In the genomic region with DNA sequence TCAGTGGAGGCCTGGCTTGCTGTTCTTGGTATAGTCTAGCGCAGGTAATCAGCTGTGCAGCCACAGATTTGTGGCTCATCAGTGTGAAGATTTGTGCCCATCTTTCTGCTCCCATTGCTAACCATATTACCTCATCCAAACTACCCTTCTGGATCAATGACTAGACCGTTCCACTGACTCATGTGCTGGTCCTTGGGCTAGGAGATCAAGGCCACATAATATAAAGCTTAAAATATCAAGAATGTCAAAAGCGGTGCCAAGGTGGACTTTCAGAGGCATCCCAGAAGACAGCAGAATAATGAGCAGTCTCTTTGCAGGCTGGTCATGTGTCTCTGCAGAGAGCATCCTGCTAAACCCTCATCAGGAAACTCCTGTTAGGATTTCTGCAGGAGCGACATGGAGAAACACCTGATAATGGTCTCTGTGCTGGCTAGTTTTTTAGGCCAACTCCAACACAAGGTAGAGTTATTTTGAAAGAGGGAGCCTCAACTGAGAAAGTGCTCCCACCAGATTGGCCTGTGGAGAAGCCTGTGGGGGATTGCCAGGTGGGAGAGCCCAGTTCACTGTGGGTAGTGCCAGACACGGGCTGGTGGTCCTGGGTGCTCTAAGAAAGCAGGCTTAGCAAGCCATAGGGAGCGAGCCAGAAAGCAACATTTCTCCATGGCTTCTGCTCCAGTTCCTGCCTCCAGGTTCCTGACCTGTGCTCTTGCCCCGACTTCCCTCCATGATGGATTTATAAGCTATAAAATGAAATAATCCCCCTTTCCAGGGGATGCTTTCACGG, we compare ENCODE assay signal across 21 mouse cellular contexts.
A peak's percentile ranks its signal among the peaks of the same experiment; 100 is the strongest.
DNase-seq lines count a peak whose midpoint lies in the region; ATAC-seq lines count a peak whose summit lies in the region.
"Had no signal": no experiment of that assay in that cellular context is flagged by ENCODE, and none has a peak within 500 bp of the region (broad histone marks: within the 10 kb centered on the region; RNA-seq: fewer than 3 reads in every experiment).

No protein-coding gene starts in this region.

- 0 out of 2 replicates have a peak, but pooled peaks have one; percentile 43 for ATAC-seq in hindbrain, embryonic 11.5 days (ENCODE audit: low FRiP score)
- no peak for ATAC-seq in hindbrain, embryonic 16.5 days
- ATAC-seq in midbrain, embryonic 12.5 days (ENCODE audit: low FRiP score, low read depth), result no peak
- ATAC-seq in midbrain, embryonic 15.5 days (replicated peaks), result no peak
- ATAC-seq in forebrain, embryonic 16.5 days, result peak; percentile 64

- H3K4me2 ChIP-seq in hindbrain, embryonic 11.5 days (replicated peaks; ENCODE audit: low read depth, low read length), result no peak overlapping the region
- no peak overlapping the region for H3K4me2 ChIP-seq in hindbrain, embryonic 16.5 days (ENCODE audit: low read length)
- no peak overlapping the region for H3K4me2 ChIP-seq in midbrain, embryonic 12.5 days (replicated peaks)
- no peak overlapping the region for H3K4me2 ChIP-seq in midbrain, embryonic 15.5 days
- H3K4me2 ChIP-seq in forebrain, embryonic 16.5 days (ENCODE audit: low read length), result no peak overlapping the region
- H3K4me2 ChIP-seq: embryonic facial prominence, embryonic 12.5 days; heart, embryonic 15.5 days; neural tube, embryonic 13.5 days had no signal

- no peaks in the 10 kb centered on the region for H3K9me3 ChIP-seq in hindbrain, embryonic 11.5 days (ENCODE audit: control insufficient read depth, low read length)
- H3K9me3 ChIP-seq in hindbrain, embryonic 16.5 days (ENCODE audit: control insufficient read depth, low read length), result no peaks in the 10 kb centered on the region
- H3K9me3 ChIP-seq in midbrain, embryonic 12.5 days, result no peaks in the 10 kb centered on the region
- no peaks in the 10 kb centered on the region for H3K9me3 ChIP-seq in midbrain, embryonic 15.5 days
- H3K9me3 ChIP-seq in forebrain, embryonic 16.5 days (ENCODE audit: control insufficient read depth, low read length), result no peaks in the 10 kb centered on the region
- H3K9me3 ChIP-seq: embryonic facial prominence, embryonic 12.5 days; heart, embryonic 15.5 days; neural tube, embryonic 13.5 days had no signal

- peak; percentile 72 for DNase-seq in adrenal gland, adult 2 months
- DNase-seq in adrenal gland, postnatal 14 days, result no peak
- DNase-seq in hindbrain, embryonic 11.5 days (ENCODE audit: low spot score), result no peak
- no peak for DNase-seq in kidney, postnatal 25 days
- DNase-seq: cerebellum, adult 11-12 months; cerebellum, postnatal 25 days; heart, postnatal 36 days; kidney, adult 18-20 months; kidney, postnatal 10 days; layer of hippocampus, postnatal 36 days; lung, postnatal 4 days; right cerebral cortex, postnatal 4 days; thymus, postnatal 14 days had no signal

- WGBS in hindbrain, embryonic 11.5 days, result 63% methylated on average over 8 of the region's 8 CpGs
- WGBS in hindbrain, embryonic 16.5 days, result 53% methylated on average over 8 of the region's 8 CpGs
- WGBS in midbrain, embryonic 12.5 days, result 51% methylated on average over 8 of the region's 8 CpGs
- 53% methylated on average over 8 of the region's 8 CpGs for WGBS in midbrain, embryonic 15.5 days
- WGBS in forebrain, embryonic 16.5 days, result 48% methylated on average over 8 of the region's 8 CpGs

- no peak overlapping the region for H3K4me3 ChIP-seq in hindbrain, embryonic 11.5 days (ENCODE audit: low read depth, low read length)
- H3K4me3 ChIP-seq in hindbrain, embryonic 16.5 days (ENCODE audit: low read length), result no peak overlapping the region
- no peak overlapping the region for H3K4me3 ChIP-seq in midbrain, embryonic 12.5 days
- no peak overlapping the region for H3K4me3 ChIP-seq in midbrain, embryonic 15.5 days
- H3K4me3 ChIP-seq in forebrain, embryonic 16.5 days (replicated peaks; ENCODE audit: low read length), result no peak overlapping the region
- H3K4me3 ChIP-seq: embryonic facial prominence, embryonic 12.5 days; heart, embryonic 15.5 days; myocyte; neural tube, embryonic 13.5 days had no signal

- no peaks in the 10 kb centered on the region for H3K27me3 ChIP-seq in hindbrain, embryonic 11.5 days (ENCODE audit: control insufficient read depth, insufficient read depth, low read length)
- no peaks in the 10 kb centered on the region for H3K27me3 ChIP-seq in hindbrain, embryonic 16.5 days (replicated peaks; ENCODE audit: control insufficient read depth, insufficient read depth, low read length)
- H3K27me3 ChIP-seq in midbrain, embryonic 12.5 days, result no peaks in the 10 kb centered on the region
- 0 out of 2 replicates have a peak, but pooled peaks cover 3% of the 10 kb centered on the region for H3K27me3 ChIP-seq in midbrain, embryonic 15.5 days (replicated peaks)
- H3K27me3 ChIP-seq in forebrain, embryonic 16.5 days (replicated peaks; ENCODE audit: control insufficient read depth, insufficient read depth, low read length), result no peaks in the 10 kb centered on the region
- H3K27me3 ChIP-seq: embryonic facial prominence, embryonic 12.5 days; heart, embryonic 15.5 days had no signal

- H3K27ac ChIP-seq in hindbrain, embryonic 11.5 days (ENCODE audit: low read depth, low read length), result no peak overlapping the region
- no peak overlapping the region for H3K27ac ChIP-seq in hindbrain, embryonic 16.5 days (ENCODE audit: low read depth, low read length)
- 0 out of 2 replicates have a peak overlapping the region, but pooled peaks have one; percentile 25 for H3K27ac ChIP-seq in midbrain, embryonic 12.5 days (replicated peaks)
- no peak overlapping the region for H3K27ac ChIP-seq in midbrain, embryonic 15.5 days
- H3K27ac ChIP-seq in forebrain, embryonic 16.5 days (ENCODE audit: low read length), result peak overlapping the region; percentile 24
- H3K27ac ChIP-seq: embryonic facial prominence, embryonic 12.5 days; heart, embryonic 15.5 days; neural tube, embryonic 13.5 days had no signal

- H3K4me1 ChIP-seq in hindbrain, embryonic 11.5 days (replicated peaks; ENCODE audit: control insufficient read depth, insufficient read depth, low read length), result 0 out of 2 replicates have a peak, but pooled peaks cover 2% of the 10 kb centered on the region
- no peaks in the 10 kb centered on the region; the same call in 1 of the 2 replicates for H3K4me1 ChIP-seq in hindbrain, embryonic 16.5 days (ENCODE audit: control insufficient read depth, insufficient read depth, low read depth, low read length)
- H3K4me1 ChIP-seq in midbrain, embryonic 12.5 days, result peaks cover 15% of the 10 kb centered on the region
- peaks cover 5% of the 10 kb centered on the region; the same call in 1 of the 2 replicates for H3K4me1 ChIP-seq in midbrain, embryonic 15.5 days
- H3K4me1 ChIP-seq in forebrain, embryonic 16.5 days (replicated peaks; ENCODE audit: control insufficient read depth, insufficient read depth, low read length), result peaks cover 6% of the 10 kb centered on the region; the same call in 1 of the 2 replicates
- H3K4me1 ChIP-seq: embryonic facial prominence, embryonic 12.5 days; heart, embryonic 15.5 days; neural tube, embryonic 13.5 days had no signal

- H3K9ac ChIP-seq in hindbrain, embryonic 11.5 days (ENCODE audit: low read depth, low read length), result no peak overlapping the region
- no peak overlapping the region for H3K9ac ChIP-seq in hindbrain, embryonic 16.5 days (ENCODE audit: low read depth, low read length)
- no peak overlapping the region for H3K9ac ChIP-seq in midbrain, embryonic 12.5 days (replicated peaks)
- H3K9ac ChIP-seq in midbrain, embryonic 15.5 days, result no peak overlapping the region
- H3K9ac ChIP-seq in forebrain, embryonic 16.5 days (replicated peaks; ENCODE audit: low read depth, low read length), result no peak overlapping the region
- H3K9ac ChIP-seq: embryonic facial prominence, embryonic 12.5 days; heart, embryonic 15.5 days; neural tube, embryonic 13.5 days had no signal

- no peaks in the 10 kb centered on the region for H3K36me3 ChIP-seq in hindbrain, embryonic 11.5 days (ENCODE audit: control insufficient read depth, insufficient read depth, low read length)
- no peaks in the 10 kb centered on the region for H3K36me3 ChIP-seq in hindbrain, embryonic 16.5 days (ENCODE audit: control insufficient read depth, insufficient read depth, low read length)
- no peaks in the 10 kb centered on the region for H3K36me3 ChIP-seq in midbrain, embryonic 12.5 days
- no peaks in the 10 kb centered on the region for H3K36me3 ChIP-seq in midbrain, embryonic 15.5 days (replicated peaks)
- no peaks in the 10 kb centered on the region for H3K36me3 ChIP-seq in forebrain, embryonic 16.5 days (ENCODE audit: control insufficient read depth, insufficient read depth)
- H3K36me3 ChIP-seq: embryonic facial prominence, embryonic 12.5 days; heart, embryonic 15.5 days; neural tube, embryonic 13.5 days had no signal

Comparison
In these comparisons a context has a peak if more than half of its experiments do, and no peak if none do; other contexts are left out.
1. ATAC-seq: peak in hindbrain, embryonic 11.5 days (single experiment) and forebrain, embryonic 16.5 days (single experiment); none in hindbrain, embryonic 16.5 days (single experiment), midbrain, embryonic 12.5 days (single experiment) and midbrain, embryonic 15.5 days (single experiment).
2. H3K27ac ChIP-seq: peak in midbrain, embryonic 12.5 days (single experiment) and forebrain, embryonic 16.5 days (single experiment); none in hindbrain, embryonic 11.5 days (single experiment), hindbrain, embryonic 16.5 days (single experiment) and midbrain, embryonic 15.5 days (single experiment).